Mouse (Mus musculus) lung, embryonic 15.5 days (tissue): Measurements from ENCODE around the gene Fbxo17. TPM values are rescaled to one million over a fixed set of nuclear protein-coding genes. Genes with fewer than 3 reads are reported as not detected.
A peak's percentile ranks its signal among the peaks of the same experiment; 100 is the strongest.

ENCODE experiments used
- ATAC-seq: fragments of 200-750 bp; cut with Nextera tagmentation; 2 replicates; pipeline ENCODE4 v1.8.0; 2017; ENCODE audit warnings: moderate number of reproducible peaks, borderline replicate concordance; ENCODE audit not compliant: low FRiP score, low TSS enrichment; ENCODE audit errors: extremely low read depth
- H3K27ac ChIP-seq: fragments of 300-500 bp; sonication (generic); 2 replicates; pipeline ENCODE4 v1.5.1; 2015; ENCODE audit warnings: moderate library complexity, mild to moderate bottlenecking, inconsistent platforms
- H3K27me3 ChIP-seq: fragments of 300-500 bp; sonication (generic); 2 replicates; pipeline ENCODE4 v1.6.1; 2015; ENCODE audit warnings: inconsistent platforms
- H3K36me3 ChIP-seq: fragments of 300-500 bp; sonication (generic); 2 replicates; pipeline ENCODE4 v1.6.1; 2015; ENCODE audit warnings: inconsistent platforms
- H3K4me1 ChIP-seq: fragments of 300-500 bp; sonication (generic); 2 replicates; pipeline ENCODE4 v1.6.1; 2015; ENCODE audit warnings: inconsistent platforms
- H3K4me2 ChIP-seq: fragments of 300-500 bp; sonication (generic); 2 replicates; pipeline ENCODE4 v1.6.1; 2015; ENCODE audit warnings: inconsistent platforms, mild to moderate bottlenecking, moderate library complexity
- H3K4me3 ChIP-seq: fragments of 300-500 bp; sonication (generic); 2 replicates; pipeline ENCODE4 v1.5.1; 2015; ENCODE audit warnings: mild to moderate bottlenecking, inconsistent platforms
- H3K9ac ChIP-seq: fragments of 300-500 bp; sonication (generic); 2 replicates; pipeline ENCODE4 v1.6.1; 2015; ENCODE audit warnings: inconsistent platforms
- H3K9me3 ChIP-seq: fragments of 300-500 bp; sonication (generic); 2 replicates; pipeline ENCODE4 v1.6.1; 2016; ENCODE audit warnings: inconsistent platforms
- WGBS: fragments of 180-500 bp; shearing (Covaris S2); methylation state at CpG from one replicate; pipeline ENCODE4 v1.1.7; 2015; 5-methylcytosine and 5-hydroxymethylcytosine counted together
- polyA plus RNA-seq: library from polyadenylated mRNA; unstranded; fragments of >200 nt; fragmentation: Nextera tagmentation; extraction: Ambion mirVana; gene quantifications from 2 replicates; pipeline ENCODE4 v1.2.1, GENCODE M21; 2015

Fbxo17 gene
- polyA plus RNA-seq, 1 experiment from 2014 or later = 15.6 TPM

DNA sequence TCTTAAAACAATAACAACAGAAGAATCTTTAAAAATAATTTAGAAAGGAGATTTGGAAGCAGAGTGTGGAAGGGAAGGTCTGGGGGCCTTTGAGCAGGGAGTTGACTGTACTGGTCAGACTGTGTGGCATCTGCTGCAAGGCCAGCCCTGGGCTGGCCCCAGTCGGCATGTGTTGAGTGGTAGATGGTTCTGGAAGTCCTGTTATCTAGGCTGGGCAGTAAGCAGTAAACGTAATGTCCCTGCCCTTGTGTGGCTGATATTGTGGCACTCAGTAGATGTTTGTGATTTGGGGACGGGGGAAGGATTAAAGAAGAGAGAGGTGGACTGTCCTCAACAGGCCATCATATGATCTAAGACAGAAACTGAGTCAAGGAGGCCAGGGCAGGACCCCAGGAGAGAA is 53.7 kb downstream of the Fbxo17 start:
- no peak for ATAC-seq
- Histone ChIP-seq H3K4me1 (peaks cover 14% of the 10 kb centered on the region), H3K27me3 (no peaks in the 10 kb centered on the region), H3K4me3 (no peak overlapping the region), H3K27ac (no peak overlapping the region), H3K4me2 (no peak overlapping the region), H3K9ac (no peak overlapping the region), H3K9me3 (no peaks in the 10 kb centered on the region), H3K36me3 (no peaks in the 10 kb centered on the region; the same call in 1 of the 2 replicates)
- 80% methylated on average over 3 of the region's 3 CpGs for WGBS

DNA sequence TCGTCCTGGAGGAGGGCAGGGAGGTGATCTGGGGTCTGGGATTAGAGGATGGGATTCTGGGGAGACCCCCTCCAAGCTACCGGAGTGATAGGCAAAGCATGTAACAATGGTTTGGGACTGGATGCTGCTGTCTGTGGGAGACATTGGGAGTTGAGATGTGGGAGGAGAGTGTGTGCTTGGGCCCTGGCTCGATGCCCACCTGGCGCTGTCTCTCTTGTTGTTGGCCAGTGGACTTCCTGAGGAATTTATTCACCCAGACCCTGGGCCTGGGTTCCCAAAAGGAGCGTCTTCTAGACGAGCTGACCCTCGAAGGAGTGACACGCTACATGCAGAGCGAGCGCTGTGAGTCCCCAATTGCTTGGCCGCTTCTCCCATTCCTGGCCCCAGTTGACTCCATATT is 55.3 kb downstream of the Fbxo17 start:
- Histone ChIP-seq H3K4me3 (no peak overlapping the region), H3K36me3 (no peaks in the 10 kb centered on the region; the same call in none of the 2 replicates), H3K27ac (no peak overlapping the region), H3K4me1 (peaks cover 8% of the 10 kb centered on the region), H3K9ac (no peak overlapping the region), H3K27me3 (no peaks in the 10 kb centered on the region), H3K4me2 (no peak overlapping the region), H3K9me3 (no peaks in the 10 kb centered on the region)
- 85% methylated on average over 11 of the region's 11 CpGs for WGBS
- ATAC-seq = no peak

DNA sequence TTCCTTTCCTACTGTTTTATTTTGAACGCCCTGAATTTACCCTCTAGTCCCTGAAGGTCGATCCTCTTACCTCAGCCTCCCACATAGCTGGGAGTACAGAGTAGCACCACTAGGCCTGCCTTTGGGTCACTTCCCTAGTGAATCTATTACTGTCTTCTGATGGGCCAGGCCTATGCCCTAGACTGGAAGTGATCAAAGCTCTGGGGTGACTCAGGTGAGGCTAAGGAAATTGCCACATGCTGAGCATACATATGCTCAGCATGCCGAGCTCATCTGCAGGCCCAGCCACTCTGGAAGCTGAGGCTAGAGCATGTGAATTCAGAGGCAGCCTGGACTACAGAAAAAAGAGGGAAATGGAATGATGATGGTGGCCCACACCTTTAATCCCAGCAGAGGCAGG is 56.6 kb downstream of the Fbxo17 start:
- 77% methylated on average over 3 of the region's 3 CpGs for WGBS
- Histone ChIP-seq H3K4me3 (no peak overlapping the region), H3K9ac (no peak overlapping the region), H3K36me3 (no peaks in the 10 kb centered on the region; the same call in none of the 2 replicates), H3K4me2 (no peak overlapping the region), H3K27ac (no peak overlapping the region), H3K4me1 (no peaks in the 10 kb centered on the region), H3K27me3 (no peaks in the 10 kb centered on the region), H3K9me3 (no peaks in the 10 kb centered on the region)
- no peak for ATAC-seq

DNA sequence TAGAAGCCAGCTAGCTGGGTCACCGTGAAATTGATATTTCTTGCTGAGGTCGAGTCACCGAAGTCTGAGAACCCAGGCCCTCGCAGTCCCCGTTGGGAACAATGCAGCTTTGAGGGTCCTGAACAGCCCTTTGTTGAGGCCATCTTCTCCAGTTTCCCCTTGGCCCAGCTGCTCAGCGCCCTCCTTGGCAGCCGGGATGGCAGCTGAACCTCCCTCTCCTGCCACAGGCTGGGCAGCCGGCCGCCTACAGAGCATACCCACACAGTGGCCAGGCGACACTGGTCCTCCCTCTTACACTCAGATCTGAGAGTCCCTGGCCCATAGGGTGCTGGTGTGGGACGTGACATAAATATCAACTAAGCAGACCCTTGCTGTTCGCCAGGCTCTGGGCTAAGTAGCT is 57.6 kb downstream of the Fbxo17 start:
- 76% methylated on average over 12 of the region's 12 CpGs for WGBS
- no peaks in the 10 kb centered on the region for H3K27me3 ChIP-seq
- H3K4me1 ChIP-seq = no peaks in the 10 kb centered on the region
- H3K27ac ChIP-seq = no peak overlapping the region
- no peak overlapping the region for H3K4me3 ChIP-seq
- H3K4me2 ChIP-seq = no peak overlapping the region
- no peaks in the 10 kb centered on the region for H3K9me3 ChIP-seq
- no peak for ATAC-seq
- no peak overlapping the region for H3K9ac ChIP-seq
- no peaks in the 10 kb centered on the region; the same call in none of the 2 replicates for H3K36me3 ChIP-seq

DNA sequence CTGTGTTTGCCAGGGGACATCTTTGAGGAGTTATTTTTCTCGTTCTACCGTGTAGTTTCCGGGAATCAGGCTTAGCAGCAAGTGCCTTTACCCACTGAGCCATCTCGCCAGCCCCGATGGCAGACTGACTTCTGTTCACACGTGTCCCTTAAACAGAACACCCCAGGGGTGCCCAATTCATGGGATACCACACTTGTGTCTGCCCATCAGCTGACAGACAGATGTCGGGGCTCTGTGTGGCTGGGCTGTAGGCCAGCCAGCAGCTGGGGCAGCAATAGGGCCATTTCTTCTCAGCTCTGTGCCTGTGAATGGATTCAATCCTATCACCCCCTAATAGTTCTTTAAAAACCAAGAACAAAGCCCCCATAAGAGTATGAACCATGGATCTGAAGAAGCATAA is 58.5 kb downstream of the Fbxo17 start:
- Histone ChIP-seq H3K4me3 (no peak overlapping the region), H3K27me3 (no peaks in the 10 kb centered on the region), H3K4me1 (peaks cover under 1% of the 10 kb centered on the region), H3K27ac (no peak overlapping the region), H3K4me2 (no peak overlapping the region), H3K9me3 (no peaks in the 10 kb centered on the region), H3K36me3 (no peaks in the 10 kb centered on the region; the same call in none of the 2 replicates), H3K9ac (no peak overlapping the region)
- WGBS = 89% methylated on average over 7 of the region's 7 CpGs
- ATAC-seq = no peak

DNA sequence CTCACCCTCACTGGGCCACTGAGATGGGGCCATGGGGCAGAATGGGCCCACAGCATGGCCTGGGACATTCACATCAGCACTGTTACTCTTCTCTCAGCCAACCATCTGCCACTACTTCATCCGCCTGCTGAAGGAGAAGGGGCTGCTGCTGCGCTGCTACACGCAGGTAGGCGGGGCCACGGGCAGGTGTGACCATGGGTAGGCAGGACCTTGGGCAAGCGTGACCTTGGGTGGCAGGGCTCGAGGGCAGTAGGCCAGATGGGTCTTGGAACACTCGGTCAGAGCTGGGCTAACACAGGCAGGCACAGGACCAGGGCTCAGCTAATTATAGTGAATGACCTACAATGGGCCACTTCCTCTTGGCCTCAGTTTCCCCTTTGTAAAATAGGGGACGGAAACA is 62.2 kb downstream of the Fbxo17 start:
- ATAC-seq = no peak
- Histone ChIP-seq H3K27me3 (no peaks in the 10 kb centered on the region), H3K9ac (no peak overlapping the region), H3K27ac (no peak overlapping the region), H3K9me3 (no peaks in the 10 kb centered on the region), H3K4me1 (peaks cover 6% of the 10 kb centered on the region), H3K4me3 (no peak overlapping the region), H3K4me2 (no peak overlapping the region), H3K36me3 (no peaks in the 10 kb centered on the region; the same call in 1 of the 2 replicates)
- 79% methylated on average over 9 of the region's 9 CpGs for WGBS

DNA sequence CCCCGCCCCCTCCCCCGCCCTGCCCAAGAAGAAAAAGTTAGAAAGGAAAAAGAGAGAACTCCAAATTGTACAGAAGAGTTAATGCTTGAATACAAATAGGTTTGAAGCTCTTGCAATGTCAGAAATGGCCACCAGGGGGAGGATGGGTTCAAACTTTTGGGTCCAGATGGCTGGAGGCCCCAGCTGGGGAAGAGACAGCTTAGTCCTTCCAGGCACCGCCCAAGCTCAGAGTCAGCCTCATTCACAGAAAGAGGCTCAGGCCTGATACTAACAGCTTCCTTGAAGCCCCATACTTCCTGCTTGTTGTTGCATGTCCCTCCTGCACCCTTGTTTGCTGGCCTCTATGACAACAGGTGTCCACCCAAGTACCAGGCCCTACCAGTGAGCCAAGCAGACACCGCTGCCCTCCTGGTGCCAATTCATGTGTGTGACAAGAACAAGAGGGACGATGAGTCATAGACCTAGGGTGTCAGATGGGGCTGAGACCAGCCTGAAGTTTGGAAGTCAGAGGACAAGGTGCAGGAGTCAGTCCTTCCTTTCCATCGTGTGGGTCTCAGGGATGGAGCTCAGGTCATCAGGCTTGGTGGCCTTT is 63.6 kb downstream of the Fbxo17 start:
- Histone ChIP-seq H3K4me3 (no peak overlapping the region), H3K4me1 (peaks cover 6% of the 10 kb centered on the region), H3K27ac (no peak overlapping the region), H3K9ac (0 out of 2 replicates have a peak overlapping the region, but pooled peaks have one; percentile 19), H3K4me2 (no peak overlapping the region), H3K36me3 (no peaks in the 10 kb centered on the region; the same call in 1 of the 2 replicates), H3K27me3 (no peaks in the 10 kb centered on the region), H3K9me3 (no peaks in the 10 kb centered on the region)
- WGBS = 46% methylated on average over 6 of the region's 6 CpGs
- peak; percentile 65; the same call in 1 of the 2 replicates for ATAC-seq

DNA sequence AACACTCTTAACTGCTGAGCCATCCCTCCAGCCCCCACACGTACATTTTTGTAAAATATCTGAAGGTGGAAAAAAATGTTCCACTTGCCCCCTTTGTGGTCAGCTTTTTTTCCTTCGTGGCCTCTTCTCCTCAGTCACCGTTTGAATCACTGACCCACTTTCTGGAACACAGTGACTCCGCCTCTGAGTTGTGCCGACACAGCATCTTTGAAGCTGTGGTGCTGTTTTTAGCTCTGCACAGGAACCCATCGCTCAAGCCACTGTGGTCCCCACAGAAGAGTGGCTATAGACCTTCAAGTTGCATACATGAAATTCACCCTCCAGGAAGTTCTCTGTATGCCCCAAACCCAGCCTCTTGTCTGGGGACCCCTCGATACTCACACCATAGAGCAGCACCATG is 64.3 kb downstream of the Fbxo17 start:
- 69% methylated on average over 7 of the region's 7 CpGs for WGBS
- Histone ChIP-seq H3K4me2 (no peak overlapping the region), H3K27me3 (no peaks in the 10 kb centered on the region), H3K9ac (no peak overlapping the region), H3K27ac (no peak overlapping the region), H3K4me1 (peaks cover 6% of the 10 kb centered on the region), H3K9me3 (no peaks in the 10 kb centered on the region), H3K4me3 (no peak overlapping the region), H3K36me3 (no peaks in the 10 kb centered on the region; the same call in 1 of the 2 replicates)
- no peak for ATAC-seq

DNA sequence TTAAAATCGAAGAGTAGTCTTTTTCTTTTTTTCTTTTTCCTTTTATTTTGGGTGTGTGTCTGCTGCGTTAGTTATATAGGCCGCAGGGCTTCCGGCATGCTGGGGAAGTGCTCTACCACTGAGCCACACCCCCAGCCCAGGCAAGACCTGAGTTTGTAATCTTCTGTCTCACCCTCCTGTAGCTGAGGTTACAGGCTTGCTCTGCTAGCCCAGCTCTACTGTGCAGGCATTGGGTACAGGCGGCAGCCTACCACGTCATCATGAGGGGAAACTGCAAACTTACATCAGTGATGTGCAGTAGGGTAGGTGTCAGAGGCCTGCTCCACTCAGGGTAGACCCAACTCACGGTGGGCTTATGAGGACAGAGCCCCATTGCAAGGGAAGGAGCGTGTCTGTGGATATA is 64.7 kb downstream of the Fbxo17 start:
- Histone ChIP-seq H3K9me3 (no peaks in the 10 kb centered on the region), H3K27me3 (no peaks in the 10 kb centered on the region), H3K4me3 (no peak overlapping the region), H3K36me3 (no peaks in the 10 kb centered on the region; the same call in 1 of the 2 replicates), H3K4me1 (peaks cover 6% of the 10 kb centered on the region), H3K9ac (no peak overlapping the region), H3K27ac (no peak overlapping the region), H3K4me2 (no peak overlapping the region)
- ATAC-seq = no peak
- 86% methylated on average over 8 of the region's 8 CpGs for WGBS

DNA sequence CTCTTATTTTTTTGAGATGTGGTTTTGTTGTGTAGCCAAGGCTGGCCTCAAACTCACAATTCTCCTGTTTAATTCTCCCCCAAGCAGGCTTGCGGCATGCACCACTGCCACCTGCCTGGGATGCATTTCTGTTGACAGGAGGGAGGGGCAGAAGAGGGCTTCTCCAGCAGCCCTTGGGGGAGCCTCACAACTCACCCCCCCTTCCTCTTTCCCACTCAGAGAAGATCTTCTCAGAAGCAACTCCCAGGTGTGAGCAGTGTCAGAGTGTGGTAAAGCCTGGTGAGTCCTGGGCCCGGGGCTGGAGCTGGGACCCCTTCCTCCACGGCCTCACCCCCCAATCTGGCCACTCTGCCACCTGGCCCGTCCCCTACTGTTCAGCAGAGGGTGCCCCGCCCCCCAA is 68.6 kb downstream of the Fbxo17 start:
- WGBS = 60% methylated on average over 5 of the region's 5 CpGs
- ATAC-seq = no peak
- no peaks in the 10 kb centered on the region for H3K27me3 ChIP-seq
- no peak overlapping the region for H3K9ac ChIP-seq
- peaks cover 16% of the 10 kb centered on the region for H3K4me1 ChIP-seq
- no peak overlapping the region for H3K4me3 ChIP-seq
- H3K36me3 ChIP-seq = no peaks in the 10 kb centered on the region
- H3K9me3 ChIP-seq = no peaks in the 10 kb centered on the region
- H3K27ac ChIP-seq = no peak overlapping the region
- H3K4me2 ChIP-seq = no peak overlapping the region
